Comparison of ENCODE assay signal across 12 mouse cellular contexts in genomic region chr1:72323248-72323647, GRCm38 (mm10). TPM values are rescaled to one million over a fixed set of nuclear protein-coding genes. Genes with fewer than 3 reads are reported as not detected.
"Had no signal": no experiment of that assay in that cellular context is flagged by ENCODE, and none has a peak within 500 bp of the region (broad histone marks: within the 10 kb centered on the region; RNA-seq: fewer than 3 reads in every experiment).

No protein-coding gene starts in this region.

- DNase-seq: gastrocnemius, postnatal 14 days; gastrocnemius, postnatal 36 days; heart, adult 2 months; heart, postnatal 14 days; heart, postnatal 36 days; kidney, adult 11 months; kidney, postnatal 14 days; layer of hippocampus, adult 9-11 months; layer of hippocampus, postnatal 36 days; left cerebral cortex, postnatal 4 days had no signal

RNA-seq across cellular contexts. Expression of gene Tmem169, which starts 39.1 kb away (rescaled TPM):
- total RNA-seq: gastrocnemius, adult 8-10 months; gastrocnemius, postnatal 36 days; heart, postnatal 14 days; heart, postnatal 36 days; hematopoietic stem cell, adult 5-6 weeks had no signal
